Comparison of ENCODE assay signal across 28 mouse cellular contexts in the genomic region with DNA sequence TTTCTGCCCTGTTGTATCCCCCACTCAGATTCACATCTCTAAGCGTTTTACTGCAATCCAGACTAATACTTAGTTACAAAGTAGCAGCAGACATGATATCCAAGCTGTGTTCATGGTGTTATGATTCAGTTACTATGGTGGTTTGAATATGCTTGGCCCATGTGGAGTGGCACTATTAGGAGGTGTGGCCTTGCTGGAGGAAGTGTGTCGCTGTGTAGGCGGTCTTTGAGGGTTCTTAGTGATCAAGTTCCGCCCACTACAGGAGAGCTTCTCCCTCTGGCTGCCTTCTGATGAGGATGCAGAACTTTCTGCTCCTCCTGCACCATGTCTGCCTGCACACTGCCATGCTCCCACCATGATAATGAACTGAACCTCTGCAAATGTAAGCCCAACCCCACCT.
A peak's percentile ranks its signal among the peaks of the same experiment; 100 is the strongest.
DNase-seq lines count a peak whose midpoint lies in the region; ATAC-seq and TF ChIP-seq lines count a peak whose summit lies in the region.
"Had no signal": no experiment of that assay in that cellular context is flagged by ENCODE, and none has a peak within 500 bp of the region (broad histone marks: within the 10 kb centered on the region; RNA-seq: fewer than 3 reads in every experiment).

No protein-coding gene starts in this region.

- peaks cover 5 to 6% of the 10 kb centered on the region in 2 experiments; a peak in 3 of 4 replicates for H3K4me1 ChIP-seq in CH12.LX (ENCODE audit: control insufficient read depth in 1 of 2, insufficient read depth in 2 of 2)
- peaks cover 9% of the 10 kb centered on the region for H3K4me1 ChIP-seq in midbrain, embryonic 14.5 days (ENCODE audit: control insufficient read depth, insufficient read depth, low read length)
- H3K4me1 ChIP-seq in embryonic facial prominence, embryonic 10.5 days: peaks cover 14% of the 10 kb centered on the region

- dilution Hi-C loops in CH12.LX (cut with MboI; ENCODE audit: extremely low pct_ligation_motif_present, extremely low pct_unique_long_range_greater_than_20kb, low sequenced_read_pairs): no loop called here

- no peak for TF ChIP-seq POLR2A in CH12.LX (IDR thresholded peaks at IDR 0.05; ENCODE audit: low read depth, low read length)

- no peak overlapping the region for H3K27ac ChIP-seq in CH12.LX (ENCODE audit: insufficient read depth, low read depth)
- no peak overlapping the region for H3K27ac ChIP-seq in midbrain, embryonic 14.5 days (replicated peaks; ENCODE audit: low read depth, low read length)
- H3K27ac ChIP-seq in embryonic facial prominence, embryonic 10.5 days (replicated peaks): no peak overlapping the region
- H3K27ac ChIP-seq: embryonic facial prominence, embryonic 13.5 days; forebrain, embryonic 12.5 days; heart, adult 2 months; heart, embryonic 10.5 days; heart, embryonic 13.5 days; hindbrain, embryonic 14.5 days; hindbrain, postnatal 0 days; intestine, embryonic 15.5 days had no signal

- H3K9ac ChIP-seq in CH12.LX (ENCODE audit: insufficient read depth, low read depth): no peak overlapping the region
- no peak overlapping the region for H3K9ac ChIP-seq in midbrain, embryonic 14.5 days (replicated peaks; ENCODE audit: low read length)
- H3K9ac ChIP-seq: embryonic facial prominence, embryonic 13.5 days; forebrain, embryonic 12.5 days; heart, embryonic 13.5 days; hindbrain, embryonic 14.5 days; intestine, embryonic 15.5 days had no signal

- TF ChIP-seq CTCF in CH12.LX (conservative IDR thresholded peaks at IDR 0.05 in 1 of 2, IDR thresholded peaks at IDR 0.05 in 1 of 2; ENCODE audit: low read depth in 2 of 2, low read length in 2 of 2): no peak

- H3K9me3 ChIP-seq in CH12.LX (replicated peaks; ENCODE audit: low read length): no peaks in the 10 kb centered on the region
- H3K9me3 ChIP-seq in midbrain, embryonic 14.5 days (ENCODE audit: control insufficient read depth, low read length): no peaks in the 10 kb centered on the region
- no peaks in the 10 kb centered on the region for H3K9me3 ChIP-seq in embryonic facial prominence, embryonic 10.5 days
- H3K9me3 ChIP-seq: embryonic facial prominence, embryonic 13.5 days; forebrain, embryonic 12.5 days; G1E; heart, embryonic 10.5 days; heart, embryonic 13.5 days; intestine, embryonic 15.5 days had no signal

- no peak overlapping the region for H3K4me3 ChIP-seq in CH12.LX (replicated peaks in 1 of 3; ENCODE audit: low read depth in 2 of 3, low read length in 2 of 3, poor library complexity in 1 of 3)
- no peak overlapping the region for H3K4me3 ChIP-seq in midbrain, embryonic 14.5 days (replicated peaks; ENCODE audit: low read depth, low read length)
- H3K4me3 ChIP-seq in embryonic facial prominence, embryonic 10.5 days: no peak overlapping the region
- H3K4me3 ChIP-seq: embryonic facial prominence, embryonic 13.5 days; erythroblast, embryonic 14.5 days; forebrain, embryonic 12.5 days; heart, adult 2 months; heart, embryonic 10.5 days; heart, embryonic 13.5 days; intestine, embryonic 15.5 days had no signal

- TF ChIP-seq RAD21 in CH12.LX (IDR thresholded peaks at IDR 0.05; ENCODE audit: low read depth, low read length): no peak

- DNase-seq in 416B (ENCODE audit: low read depth): peak; percentile 11
- DNase-seq in CD4-positive helper T cell, adult 2 months (ENCODE audit: low read depth, low spot score): peak; percentile 45
- DNase-seq in CH12.LX (ENCODE audit: extremely low read depth): peak; percentile 17
- DNase-seq in right cerebral cortex, postnatal 36 days (ENCODE audit: low spot score in 2 of 2): no peak
- DNase-seq in midbrain, embryonic 14.5 days: no peak
- no peak for DNase-seq in embryonic facial prominence, embryonic 10.5 days (ENCODE audit: low spot score)
- DNase-seq: adrenal gland, postnatal 14 days; cerebellum, adult 11 months; cerebellum, adult 2 months; cerebellum, adult 9-11 months; cerebellum, postnatal 25 days; gastrocnemius, postnatal 10 days; gastrocnemius, postnatal 36 days; heart, adult 2 months; heart, postnatal 14 days; heart, postnatal 4 days had no signal

- peak; percentile 55 for ATAC-seq in inflammation-experienced regulatory T-cells, adult 6 months
- ATAC-seq in midbrain, embryonic 14.5 days (ENCODE audit: low FRiP score, low TSS enrichment): no peak
- ATAC-seq: forebrain, embryonic 16.5 days; hindbrain, postnatal 0 days; intestine, embryonic 15.5 days; Patski had no signal

- in situ Hi-C loops in CH12.LX (cut with MboI; ENCODE audit: low pct_ligation_motif_present, low pct_unique_long_range_greater_than_20kb, low sequenced_read_pairs): no loop called here

- no peak for TF ChIP-seq EP300 in CH12.LX (IDR thresholded peaks at IDR 0.05; ENCODE audit: low read length)

- H3K4me2 ChIP-seq in CH12.LX (ENCODE audit: insufficient read depth, low read depth, poor library complexity, severe bottlenecking): no peak overlapping the region
- H3K4me2 ChIP-seq in midbrain, embryonic 14.5 days (ENCODE audit: low read length): no peak overlapping the region
- H3K4me2 ChIP-seq: embryonic facial prominence, embryonic 13.5 days; forebrain, embryonic 12.5 days; heart, embryonic 13.5 days; hindbrain, embryonic 14.5 days; intestine, embryonic 15.5 days had no signal

- H3K27me3 ChIP-seq in CH12.LX (replicated peaks): no peaks in the 10 kb centered on the region
- no peaks in the 10 kb centered on the region; the same call in 1 of the 2 replicates for H3K27me3 ChIP-seq in midbrain, embryonic 14.5 days (ENCODE audit: control insufficient read depth, insufficient read depth, low read length)
- H3K27me3 ChIP-seq in embryonic facial prominence, embryonic 10.5 days (replicated peaks; ENCODE audit: low read depth, poor library complexity, severe bottlenecking): 0 out of 2 replicates have a peak, but pooled peaks cover 4% of the 10 kb centered on the region
- H3K27me3 ChIP-seq: embryonic facial prominence, embryonic 13.5 days; heart, embryonic 13.5 days; intestine, embryonic 15.5 days; Patski had no signal

- WGBS in midbrain, embryonic 14.5 days: 80% methylated on average over 4 of the region's 4 CpGs
- 82% methylated on average over 4 of the region's 4 CpGs for WGBS in embryonic facial prominence, embryonic 10.5 days

- no peaks in the 10 kb centered on the region for H3K36me3 ChIP-seq in CH12.LX (replicated peaks in 1 of 2; ENCODE audit: control insufficient read depth in 1 of 2, insufficient read depth in 1 of 2, low read length in 1 of 2)
- no peaks in the 10 kb centered on the region for H3K36me3 ChIP-seq in midbrain, embryonic 14.5 days (ENCODE audit: control insufficient read depth, insufficient read depth, low read length)
- H3K36me3 ChIP-seq in embryonic facial prominence, embryonic 10.5 days (replicated peaks): no peaks in the 10 kb centered on the region
- H3K36me3 ChIP-seq: embryonic facial prominence, embryonic 13.5 days; forebrain, embryonic 12.5 days; G1E; heart, embryonic 10.5 days; heart, embryonic 13.5 days; intestine, embryonic 15.5 days had no signal

- no peaks in the 10 kb centered on the region for H3K79me2 ChIP-seq in CH12.LX (replicated peaks; ENCODE audit: control insufficient read depth, extremely low read depth, insufficient read depth, poor library complexity, severe bottlenecking)

TF ChIP-seq in CH12.LX, 34 proteins besides CTCF, POLR2A, EP300 and RAD21:
- TF ChIP-seq TCF12 (IDR thresholded peaks at IDR 0.05; ENCODE audit: low read depth, low read length) (no peak), ZMIZ1 (IDR thresholded peaks at IDR 0.05; ENCODE audit: low read depth, low read length) (no peak), ZKSCAN1 (IDR thresholded peaks at IDR 0.05; ENCODE audit: borderline replicate concordance, low read depth, low read length) (no peak), BHLHE40 (IDR thresholded peaks at IDR 0.05; ENCODE audit: low read depth, low read length) (no peak), ZC3H11A (IDR thresholded peaks at IDR 0.05; ENCODE audit: low read depth, low read length) (no peak), PAX5 (IDR thresholded peaks at IDR 0.05; ENCODE audit: low read length) (no peak), MEF2A (IDR thresholded peaks at IDR 0.05; ENCODE audit: borderline replicate concordance, low read depth, low read length) (no peak), MYC (IDR thresholded peaks at IDR 0.05; ENCODE audit: low read depth, low read length) (no peak), TBP (conservative IDR thresholded peaks at IDR 0.05; ENCODE audit: low read depth, low read length) (no peak), UBTF (IDR thresholded peaks at IDR 0.05; ENCODE audit: low read depth, low read length) (no peak), MAX (IDR thresholded peaks at IDR 0.05; ENCODE audit: low read length) (no peak), NRF1 (IDR thresholded peaks at IDR 0.05; ENCODE audit: low read depth, low read length) (no peak), MAFK (IDR thresholded peaks at IDR 0.05; ENCODE audit: insufficient replicate concordance, low read length) (no peak), JUND (conservative IDR thresholded peaks at IDR 0.05; ENCODE audit: low read depth, low read length) (no peak)

Comparison
In these comparisons a context has a peak if more than half of its experiments do, and no peak if none do; other contexts are left out.
1. DNase-seq: peak in 416B (single experiment), CD4-positive helper T cell, adult 2 months (single experiment) and CH12.LX (single experiment); none in right cerebral cortex, postnatal 36 days (0 of 2), midbrain, embryonic 14.5 days (single experiment) and embryonic facial prominence, embryonic 10.5 days (single experiment).